Mouse (Mus musculus) spleen, postnatal 4 days (tissue): ENCODE data around the gene Ip6k3.

ENCODE experiments used
- DNase-seq, 2 experiments: peaks; one replicate each; pipeline ENCODE4 v3.0.0; 2022; ENCODE audit warnings: low spot score in 2 of 2

The Ip6k3 gene

DNA sequence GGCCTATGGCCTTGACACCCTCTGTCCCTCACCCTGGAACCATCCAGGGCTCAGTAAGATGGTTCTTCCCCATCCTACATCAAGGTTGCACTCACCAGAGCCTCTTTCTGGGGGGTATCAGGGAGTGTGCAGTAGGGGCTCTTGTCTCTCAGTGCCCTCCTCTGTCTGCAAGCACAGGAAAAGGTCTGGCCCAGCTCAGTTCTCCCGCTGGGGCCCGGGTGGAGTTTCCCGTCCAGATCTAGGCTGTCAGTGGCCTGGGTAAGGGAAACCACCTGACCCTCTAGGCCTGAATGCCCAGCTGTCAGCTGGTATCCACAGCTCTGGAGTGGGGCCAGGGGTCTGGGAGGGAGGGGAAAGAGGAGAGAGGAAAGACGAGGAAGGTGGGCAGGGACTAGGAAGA lies at the start of gene Ip6k3:
TSS of gene Ip6k3 (minus strand) at position 251 of the 400 bp plus-strand sequence.
- no peak for DNase-seq

- no peak for DNase-seq
Observed at GRCm38 (mm10) chr17:27212768-27213525, 45.4 kb upstream of the Ip6k3 start.

DNA sequence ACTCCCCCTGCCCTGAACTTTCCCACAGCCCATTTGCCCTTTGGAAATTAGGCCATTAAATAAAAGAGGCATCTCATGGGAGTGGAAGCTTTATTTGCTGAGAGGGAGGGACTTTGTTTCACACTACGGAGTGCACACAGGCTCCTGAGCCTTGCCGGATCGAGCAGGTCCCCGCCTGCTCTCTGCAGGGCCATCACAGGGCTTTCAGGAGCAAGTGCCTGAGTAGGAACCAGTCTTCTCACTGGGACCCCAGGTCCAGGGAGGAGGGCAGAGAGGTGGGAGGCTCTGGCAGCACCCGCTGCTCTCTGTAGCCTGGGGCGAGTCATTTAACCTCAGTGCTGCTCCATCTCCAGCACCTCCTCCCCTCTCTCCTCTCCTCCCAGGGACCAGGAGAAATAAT lies 44.4 kb upstream of the Ip6k3 start:
- DNase-seq: no peak

- no peak for DNase-seq
Observed at GRCm38 (mm10) chr17:27207113-27207707, 39.6 kb upstream of the Ip6k3 start.

- peak; percentile 95 to 97 for DNase-seq
Observed at GRCm38 (mm10) chr17:27204075-27204909, 36.7 kb upstream of the Ip6k3 start, which contains the start of gene Lemd2. Lemd2 (minus strand) TSS chr17:27204469.

DNA sequence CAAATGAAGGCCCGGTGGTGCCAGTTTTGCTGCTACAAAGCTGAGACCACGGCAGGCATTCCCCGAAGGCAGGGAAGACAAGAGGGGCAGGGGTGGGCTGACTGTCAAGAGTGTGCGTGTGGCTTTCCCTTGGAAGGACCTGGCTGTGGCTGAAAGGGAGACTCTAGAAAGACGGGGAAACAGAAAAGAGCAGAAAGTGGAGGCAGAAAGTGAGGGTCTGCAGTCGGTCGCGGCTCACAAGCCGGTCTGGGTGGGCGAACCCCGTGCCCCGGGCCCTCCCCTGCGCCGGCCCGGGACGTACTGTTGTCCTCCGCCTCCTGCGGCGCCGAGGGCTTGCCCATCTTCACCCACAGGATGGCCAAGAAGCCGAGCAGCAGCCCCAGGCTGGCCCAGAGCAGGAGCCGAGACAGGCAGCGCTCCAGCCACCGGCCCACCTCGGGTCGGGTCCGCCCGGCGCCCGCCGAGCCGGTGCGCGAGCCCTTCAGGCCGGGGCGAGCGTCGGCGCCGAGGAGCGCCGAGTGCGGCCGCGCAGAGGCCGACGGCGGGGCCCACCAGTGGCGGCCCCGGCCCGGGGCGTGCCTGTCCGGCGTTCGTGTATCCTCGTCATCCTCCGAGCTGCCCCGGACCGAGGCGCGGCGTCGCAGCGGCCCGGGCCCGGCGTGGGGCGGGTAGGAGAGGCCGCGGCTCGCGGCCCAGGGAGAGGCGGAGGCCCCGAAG lies 35.9 kb upstream of the Ip6k3 start:
- DNase-seq: peak; percentile 56 to 81

GRCm38 (mm10) chr17:27202919-27203357 lies 35.3 kb upstream of the Ip6k3 start:
- no peak for DNase-seq

GRCm38 (mm10) chr17:27201981-27202380 lies 34.4 kb upstream of the Ip6k3 start:
- peak in 1 of 2 experiments; percentile 50 for DNase-seq

GRCm38 (mm10) chr17:27200801-27201200 lies 33.2 kb upstream of the Ip6k3 start:
- no peak for DNase-seq

- DNase-seq: no peak
Observed at GRCm38 (mm10) chr17:27199864-27200263, 32.3 kb upstream of the Ip6k3 start.

DNA sequence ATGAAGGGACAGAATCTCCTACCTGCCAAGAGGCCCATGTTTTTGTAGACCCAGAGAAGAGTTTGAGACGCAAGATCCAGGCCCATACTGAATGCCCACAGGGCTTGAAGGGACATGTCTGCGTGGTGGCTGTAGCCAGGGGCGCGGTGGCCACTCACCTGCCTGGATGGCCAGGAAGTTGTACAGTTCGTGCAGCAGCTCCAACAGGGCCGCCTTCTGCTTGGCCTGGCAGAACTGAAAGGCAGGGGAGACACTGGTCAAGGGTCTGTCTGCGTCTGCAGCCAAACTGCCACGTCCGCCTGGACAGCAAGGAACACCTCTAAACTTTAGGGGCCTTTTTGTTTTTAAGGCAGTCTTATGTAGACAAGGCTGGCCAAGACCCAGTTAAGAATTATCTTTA lies 31.6 kb upstream of the Ip6k3 start:
- no peak for DNase-seq

DNA sequence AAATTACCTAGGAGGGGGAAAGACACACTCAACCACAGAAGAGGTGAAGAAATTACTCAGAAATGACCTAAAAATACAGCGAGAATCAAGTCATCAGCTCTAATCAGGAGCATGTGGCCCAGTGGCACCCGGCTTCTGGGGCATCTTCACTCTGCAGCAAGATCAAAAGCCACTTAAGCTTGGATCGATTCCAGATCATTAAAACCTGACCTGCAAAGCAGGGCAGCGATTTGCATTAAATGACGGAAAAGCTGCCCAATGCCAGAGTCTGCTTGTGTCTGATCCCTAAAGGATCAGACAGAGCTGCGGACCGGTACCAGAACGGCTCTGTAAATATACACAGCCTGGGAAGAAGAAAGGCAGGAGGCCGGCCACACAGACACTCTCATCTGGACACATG lies 28.6 kb upstream of the Ip6k3 start:
- DNase-seq: no peak

DNA sequence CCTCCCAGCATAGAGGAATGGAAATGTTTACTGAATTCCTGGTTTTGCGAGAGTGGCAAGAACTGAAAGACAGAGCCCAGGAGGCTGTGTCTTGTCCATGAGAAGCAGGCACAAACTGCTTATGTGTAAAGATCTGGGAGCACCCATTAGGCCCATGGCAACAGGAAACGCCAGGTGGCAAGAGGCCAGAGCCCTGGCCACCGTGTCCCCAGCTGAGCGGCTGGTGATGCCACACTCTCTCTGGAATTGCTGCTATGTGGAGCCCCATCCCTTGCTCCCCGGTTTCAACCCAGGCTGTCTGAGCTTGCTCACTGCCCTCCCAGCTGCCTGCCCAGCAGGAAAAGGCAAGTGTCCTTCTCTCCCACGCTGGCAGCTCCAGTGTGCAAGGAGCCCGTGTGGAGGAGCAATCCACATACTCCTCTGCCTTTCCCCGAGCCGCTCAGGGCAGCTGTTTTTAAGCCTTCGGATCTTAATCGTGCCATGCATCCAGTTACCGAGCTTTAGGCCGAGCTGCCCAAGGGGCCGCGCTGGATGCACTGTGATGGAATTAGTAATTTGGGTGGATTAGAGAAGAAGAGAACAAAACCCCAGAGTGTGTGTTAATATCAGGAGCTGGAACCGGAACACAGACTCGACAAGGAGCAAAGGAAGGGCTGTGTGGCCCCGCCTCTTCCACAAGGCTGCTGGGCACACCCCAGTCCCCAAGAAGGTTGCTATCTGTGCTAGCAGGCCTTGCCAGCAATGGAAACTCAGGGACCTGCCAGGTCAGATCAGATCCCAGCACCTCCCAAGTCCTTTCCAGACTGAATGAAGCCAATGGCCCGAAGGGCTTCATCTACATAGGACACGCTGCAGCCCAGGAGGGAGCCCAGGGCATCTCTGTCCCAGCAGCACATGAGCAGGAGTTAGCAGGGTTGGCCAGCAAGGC lies 26.9 kb upstream of the Ip6k3 start:
- peak in 1 of 2 experiments; percentile 52 for DNase-seq

DNA sequence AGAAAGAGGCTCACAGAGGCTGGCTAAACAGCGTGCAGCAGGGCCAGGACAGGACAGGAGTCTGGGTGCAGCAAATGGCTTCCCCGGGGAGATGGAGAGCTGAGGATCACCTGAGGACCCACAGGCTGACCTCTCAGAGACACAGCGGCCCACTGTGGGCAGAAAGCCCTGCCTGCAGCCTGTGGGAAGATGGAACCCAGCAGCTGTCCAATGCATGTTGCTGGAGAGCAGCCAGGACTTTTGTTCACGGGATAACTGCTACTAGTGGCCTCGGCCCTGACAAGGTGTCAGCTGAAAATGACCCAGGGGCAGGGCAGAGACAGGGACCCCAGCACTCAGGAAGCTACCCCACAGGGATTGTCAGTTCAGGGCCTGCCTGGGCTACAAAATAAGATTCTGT lies 24.2 kb upstream of the Ip6k3 start:
- DNase-seq: no peak

- no peak for DNase-seq
Observed at GRCm38 (mm10) chr17:27191189-27191588, 23.6 kb upstream of the Ip6k3 start.

DNA sequence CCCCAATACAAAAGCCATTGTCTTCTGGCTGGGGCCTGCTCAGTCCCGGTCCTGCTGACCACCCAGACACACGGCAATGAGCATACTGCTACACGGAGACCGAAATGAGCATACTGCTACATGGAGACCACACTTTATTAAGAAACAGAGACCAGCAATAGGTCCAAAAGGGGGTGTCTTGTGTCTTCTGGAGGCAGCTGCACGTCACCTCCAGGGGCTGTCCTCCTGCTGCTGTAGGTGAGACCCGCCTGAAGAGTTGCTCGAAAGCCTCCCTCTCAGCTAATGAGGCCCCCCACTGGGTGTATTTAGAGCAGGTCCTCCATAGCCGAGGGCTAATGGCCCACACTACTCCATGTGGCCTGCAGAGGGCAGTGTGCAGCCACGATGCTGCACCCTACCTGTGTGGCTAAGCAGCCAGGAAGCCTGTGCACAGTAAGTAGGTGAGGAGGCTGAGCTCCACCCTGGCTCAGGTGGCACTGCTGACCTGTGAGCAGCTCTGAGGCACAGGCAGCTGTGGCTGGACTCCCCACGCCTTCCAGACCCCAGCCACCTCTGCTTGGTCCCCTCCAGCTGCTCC lies 22.1 kb upstream of the Ip6k3 start:
- DNase-seq: peak; percentile 67 to 87

- DNase-seq: no peak
Observed at GRCm38 (mm10) chr17:27188883-27189282, 21.3 kb upstream of the Ip6k3 start.

- DNase-seq: no peak
Observed at GRCm38 (mm10) chr17:27187059-27187458, 19.5 kb upstream of the Ip6k3 start.

DNA sequence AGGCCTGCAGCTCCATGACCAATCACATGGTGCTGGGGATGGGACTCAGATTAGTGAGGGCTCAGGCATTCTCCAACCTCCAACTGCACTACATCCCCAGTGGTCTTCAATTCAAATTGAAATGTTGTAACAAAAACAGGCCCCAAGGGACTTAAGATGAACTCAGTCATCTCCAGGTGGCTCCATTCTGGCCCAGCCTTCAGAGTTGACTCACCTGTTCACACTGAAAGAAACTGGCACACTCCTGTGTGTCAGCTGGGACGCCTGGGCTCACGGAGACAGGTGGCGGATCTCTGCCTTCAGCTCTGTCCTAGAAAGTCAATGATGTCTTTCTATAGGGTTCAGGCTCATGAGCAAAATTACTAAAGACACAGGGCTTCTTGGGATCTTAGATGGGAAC lies 18.5 kb upstream of the Ip6k3 start:
- DNase-seq: no peak

- DNase-seq: no peak
Observed at GRCm38 (mm10) chr17:27183667-27184292, 16.2 kb upstream of the Ip6k3 start.
